Mouse (Mus musculus): Measurements from ENCODE around the gene Fgf11.

- TF ChIP-seq CTCF (IDR thresholded peaks at IDR 0.05; ENCODE audit: low read depth, low read length), result no peak
- TF ChIP-seq GATA1 (IDR thresholded peaks at IDR 0.05; ENCODE audit: borderline replicate concordance, low read length), result no peak
- TF ChIP-seq POLR2AphosphoS5 (IDR thresholded peaks at IDR 0.05; ENCODE audit: insufficient replicate concordance, low read depth, low read length), result no peak
Observed at GRCm38 (mm10) chr11:69751635-69752034, 50.0 kb downstream of the Fgf11 start.

Measured in G1E (cell line).